Mouse (Mus musculus) T-helper 2 cell (primary cell): ENCODE measurements at regions not wholly inside any gene's neighbourhood (a gene's known extent, or its start where the extent isn't known, plus 50 kb on each side); places are given as distances from the start of the nearest gene placed in this dataset.

ENCODE experiments used
- in situ Hi-C: fragments of 300-600 bp; cut with MboI, MseI; formaldehyde crosslinking; loops from one replicate; pipeline ENCODE4 v1.15.1; 2025; ENCODE audit warnings: high pct_unique_total_duplicates

GRCm38 (mm10) chr11:90132579-90132978 is 54.9 kb upstream of the Gm45716 start:
- in situ Hi-C loops = loop anchor here (5.0 kb wide), 1 partner anchor 55 kb away; the partner anchor contains the start of gene Gm45716

- in situ Hi-C loops = no loop called here
These were observed 51.2 kb upstream of the Gm45716 start for GRCm38 (mm10) chr11:90136307-90136706.
